Mouse (Mus musculus) forebrain, postnatal 0 days (tissue): ENCODE measurements around the gene Camta1. TPM values are rescaled to one million over a fixed set of nuclear protein-coding genes. Genes with fewer than 3 reads are reported as not detected.

Experiments
- ATAC-seq: fragments of 200-750 bp; cut with Nextera tagmentation; 2 replicates; pipeline ENCODE4 v1.8.0; 2017; ENCODE audit warnings: mild to moderate bottlenecking, moderate library complexity
- DNase-seq: peaks from one replicate; pipeline ENCODE4 v3.0.0-alpha.2; 2015
- H3K27ac ChIP-seq: fragments of 300-500 bp; sonication (generic); 2 replicates; pipeline ENCODE4 v1.5.1; 2014; ENCODE audit warnings: low read depth, mild to moderate bottlenecking, antibody characterized with exemption, low read length, moderate library complexity, mixed read lengths
- H3K27me3 ChIP-seq: fragments of 300-500 bp; sonication (generic); 2 replicates; pipeline ENCODE4 v1.6.1; 2014; ENCODE audit warnings: mild to moderate bottlenecking, low read length, mixed read lengths; ENCODE audit not compliant: insufficient read depth
- H3K36me3 ChIP-seq: fragments of 300-500 bp; sonication (generic); 2 replicates; pipeline ENCODE4 v1.6.1; 2014; ENCODE audit warnings: mild to moderate bottlenecking, moderate library complexity; ENCODE audit not compliant: insufficient read depth
- H3K4me1 ChIP-seq: fragments of 300-500 bp; sonication (generic); 2 replicates; pipeline ENCODE4 v1.6.1; 2014; ENCODE audit warnings: antibody characterized with exemption; ENCODE audit not compliant: insufficient read depth
- H3K4me2 ChIP-seq: fragments of 300-500 bp; sonication (generic); 2 replicates; pipeline ENCODE4 v1.6.1; 2014; ENCODE audit warnings: low read depth, mild to moderate bottlenecking, moderate library complexity
- H3K4me3 ChIP-seq: fragments of 300-500 bp; sonication (generic); 2 replicates; pipeline ENCODE4 v1.5.1; 2014; ENCODE audit warnings: low read depth, low read length, mixed read lengths
- H3K9ac ChIP-seq: fragments of 300-500 bp; sonication (generic); 2 replicates; pipeline ENCODE4 v1.6.1; 2014; ENCODE audit warnings: mild to moderate bottlenecking
- H3K9me3 ChIP-seq: fragments of 300-500 bp; sonication (generic); 2 replicates; pipeline ENCODE4 v1.6.1; 2016; ENCODE audit warnings: low read length
- CTCF ChIP-seq: sonication (generic); IDR thresholded peaks from 2 replicates; pipeline ENCODE4 v1.5.1; 2016; ENCODE audit warnings: antibody characterized with exemption, control low read depth, low read depth
- WGBS: fragments of 180-500 bp; shearing (Covaris S2); extraction: QIAGEN DNeasy Blood & Tissue Kit; methylation state at CpG from one replicate; pipeline ENCODE4 v1.1.7; 2014; 5-methylcytosine and 5-hydroxymethylcytosine counted together
- polyA plus RNA-seq: library from polyadenylated mRNA; unstranded; fragments of >200 nt; fragmentation: Nextera tagmentation; extraction: Ambion mirVana; gene quantifications from 2 replicates; pipeline ENCODE4 v1.2.1, GENCODE M21; 2015
- total RNA-seq: library from RNA; depleted of rRNA; stranded (reverse); fragments of >200 nt; gene quantifications from 2 replicates; pipeline ENCODE4 v1.2.3, GENCODE M21; 2014

The Camta1 gene
- total and polyA plus RNA-seq, 2 experiments from 2014 or later, result 87.4 to 131 TPM

- Histone ChIP-seq H3K36me3 (no peaks in the 10 kb centered on the region), H3K4me3 (no peak overlapping the region), H3K4me1 (no peaks in the 10 kb centered on the region), H3K9me3 (no peaks in the 10 kb centered on the region), H3K27me3 (no peaks in the 10 kb centered on the region), H3K27ac (no peak overlapping the region), H3K9ac (no peak overlapping the region), H3K4me2 (no peak overlapping the region)
- TF ChIP-seq CTCF, result no peak
- 78% methylated on average over 10 of the region's 10 CpGs for WGBS
- no peak for ATAC-seq
- no peak for DNase-seq
Measured at GRCm38 (mm10) chr4:150927789-150928188, 933.9 kb downstream of the Camta1 start.

- no peak for ATAC-seq
Measured at GRCm38 (mm10) chr4:150926924-150927705, 934.6 kb downstream of the Camta1 start.

DNA sequence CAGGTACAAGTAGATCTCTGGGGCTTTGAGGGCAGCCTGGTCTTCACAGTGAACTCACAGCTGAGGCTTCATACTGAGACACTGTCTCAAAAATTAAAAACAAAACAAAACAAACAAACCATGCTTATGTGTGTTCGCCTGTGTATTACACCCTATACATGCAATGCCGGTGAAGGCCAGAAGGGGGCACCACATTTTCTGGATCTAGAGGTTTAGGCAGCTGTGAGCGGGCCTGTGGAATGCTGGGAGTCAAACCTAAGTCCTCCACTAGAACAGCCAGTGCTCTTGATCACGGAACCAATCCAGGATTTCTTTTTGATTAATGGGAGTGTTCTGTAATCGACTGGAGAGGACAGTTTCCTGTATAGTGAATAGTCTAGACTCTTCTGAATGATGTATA is 935.8 kb downstream of the Camta1 start:
- Histone ChIP-seq H3K27ac (no peak overlapping the region), H3K27me3 (no peaks in the 10 kb centered on the region), H3K9me3 (no peaks in the 10 kb centered on the region), H3K9ac (no peak overlapping the region), H3K4me3 (no peak overlapping the region), H3K4me2 (no peak overlapping the region), H3K4me1 (no peaks in the 10 kb centered on the region), H3K36me3 (no peaks in the 10 kb centered on the region)
- no peak for ATAC-seq
- peak; percentile 48 for TF ChIP-seq CTCF
- 51% methylated on average over 5 of the region's 5 CpGs for WGBS
- DNase-seq, result no peak

More at GRCm38 (mm10) chr4:150926924-150927705, 934.6 kb downstream of the Camta1 start:
- Histone ChIP-seq H3K4me3 (no peak overlapping the region), H3K27ac (no peak overlapping the region), H3K9ac (no peak overlapping the region), H3K9me3 (no peaks in the 10 kb centered on the region), H3K36me3 (no peaks in the 10 kb centered on the region), H3K27me3 (no peaks in the 10 kb centered on the region), H3K4me1 (no peaks in the 10 kb centered on the region), H3K4me2 (no peak overlapping the region)
- WGBS, result 46% methylated on average over 13 of the region's 14 CpGs
- DNase-seq, result peak; percentile 20
- no peak for TF ChIP-seq CTCF

GRCm38 (mm10) chr4:150924936-150925335 is 936.7 kb downstream of the Camta1 start:
- Histone ChIP-seq H3K4me1 (no peaks in the 10 kb centered on the region), H3K36me3 (no peaks in the 10 kb centered on the region), H3K9ac (no peak overlapping the region), H3K27me3 (no peaks in the 10 kb centered on the region), H3K27ac (no peak overlapping the region), H3K4me2 (no peak overlapping the region), H3K9me3 (no peaks in the 10 kb centered on the region), H3K4me3 (no peak overlapping the region)
- no peak for DNase-seq
- WGBS, result 86% methylated on average over 6 of the region's 6 CpGs
- ATAC-seq, result no peak
- TF ChIP-seq CTCF, result no peak

- H3K9me3 ChIP-seq, result no peaks in the 10 kb centered on the region
- no peak for DNase-seq
- TF ChIP-seq CTCF, result no peak
- WGBS, result 88% methylated on average over 13 of the region's 13 CpGs
- H3K4me3 ChIP-seq, result no peak overlapping the region
- H3K4me1 ChIP-seq, result no peaks in the 10 kb centered on the region
- no peaks in the 10 kb centered on the region; the same call in 1 of the 2 replicates for H3K27me3 ChIP-seq
- no peak for ATAC-seq
- H3K27ac ChIP-seq, result no peak overlapping the region
- H3K4me2 ChIP-seq, result no peak overlapping the region
- no peaks in the 10 kb centered on the region for H3K36me3 ChIP-seq
- H3K9ac ChIP-seq, result no peak overlapping the region
Measured at GRCm38 (mm10) chr4:150924308-150924707, 937.4 kb downstream of the Camta1 start.

- Histone ChIP-seq H3K36me3 (no peaks in the 10 kb centered on the region), H3K27me3 (no peaks in the 10 kb centered on the region; the same call in 1 of the 2 replicates), H3K4me3 (no peak overlapping the region), H3K4me2 (no peak overlapping the region), H3K9ac (no peak overlapping the region), H3K27ac (no peak overlapping the region), H3K4me1 (no peaks in the 10 kb centered on the region), H3K9me3 (no peaks in the 10 kb centered on the region)
- no peak for ATAC-seq
- 87% methylated on average over 8 of the region's 8 CpGs for WGBS
- no peak for TF ChIP-seq CTCF
- DNase-seq, result no peak
Measured at GRCm38 (mm10) chr4:150921206-150921605, 940.5 kb downstream of the Camta1 start.

- no peaks in the 10 kb centered on the region; the same call in 1 of the 2 replicates for H3K27me3 ChIP-seq
- ATAC-seq (no peak), DNase-seq (no peak)
- no peaks in the 10 kb centered on the region for H3K9me3 ChIP-seq
- no peak overlapping the region for H3K4me2 ChIP-seq
- no peak for TF ChIP-seq CTCF
- WGBS, result 75% methylated on average over 8 of the region's 8 CpGs
- H3K9ac ChIP-seq, result no peak overlapping the region
- no peaks in the 10 kb centered on the region for H3K36me3 ChIP-seq
- H3K4me3 ChIP-seq, result no peak overlapping the region
- H3K4me1 ChIP-seq, result peaks cover 4% of the 10 kb centered on the region
- H3K27ac ChIP-seq, result no peak overlapping the region
Measured at GRCm38 (mm10) chr4:150917336-150918027, 944.2 kb downstream of the Camta1 start.
